Mouse (Mus musculus): Measurements from ENCODE around the gene Prkn. TPM values are rescaled to one million over a fixed set of nuclear protein-coding genes. Genes with fewer than 3 reads are reported as not detected.

The Prkn gene
- total RNA-seq, 2 experiments from 2014 or later, result 12.2 to 12.9 TPM

GRCm38 (mm10) chr17:12042561-12043256, 1202.5 kb downstream of the Prkn start:
- no peak for DNase-seq

DNA sequence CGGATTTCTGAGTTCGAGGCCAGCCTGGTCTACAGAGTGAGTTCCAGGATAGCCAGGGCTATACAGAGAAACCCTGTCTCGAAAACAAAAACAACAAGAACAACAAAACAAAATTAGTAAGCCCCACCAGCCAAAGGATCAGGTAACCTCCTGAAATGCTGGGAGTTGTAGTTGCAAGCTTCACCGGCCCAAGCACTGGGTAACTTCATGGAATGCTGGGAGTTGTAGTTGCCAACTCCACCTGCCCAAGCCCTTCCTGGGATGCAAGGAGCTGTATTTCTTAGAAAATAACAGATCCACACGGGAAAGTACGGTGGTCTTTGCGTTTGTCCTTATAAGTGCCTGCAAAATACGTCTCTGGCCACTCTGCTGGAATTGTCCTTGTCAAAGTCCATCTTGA, 1204.0 kb downstream of the Prkn start:
- DNase-seq, result no peak

- peak; percentile 64 for DNase-seq
These were observed 1205.7 kb downstream of the Prkn start for GRCm38 (mm10) chr17:12045861-12046273.

- DNase-seq, result no peak
These were observed 1206.8 kb downstream of the Prkn start for GRCm38 (mm10) chr17:12047032-12047431.

DNA sequence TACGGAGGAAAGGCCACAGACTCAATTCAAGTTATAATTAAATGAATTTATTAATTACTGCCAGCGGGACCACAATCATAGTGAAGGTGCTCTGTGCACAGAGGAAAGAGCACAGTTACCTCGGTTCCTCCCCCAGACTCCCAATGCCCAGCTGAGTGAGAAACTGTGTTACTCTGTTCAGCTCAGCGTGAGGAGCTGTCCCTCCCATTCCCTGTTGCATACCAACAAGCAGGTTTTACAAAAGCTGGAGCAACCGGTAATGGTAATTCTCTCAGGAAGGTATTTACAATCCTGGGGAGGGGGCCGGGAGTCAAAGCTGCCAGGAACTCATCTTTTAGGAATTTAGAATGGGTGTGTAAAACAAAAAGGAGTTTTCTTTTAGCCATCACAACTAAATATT, 1207.3 kb downstream of the Prkn start:
- DNase-seq, result no peak

DNA sequence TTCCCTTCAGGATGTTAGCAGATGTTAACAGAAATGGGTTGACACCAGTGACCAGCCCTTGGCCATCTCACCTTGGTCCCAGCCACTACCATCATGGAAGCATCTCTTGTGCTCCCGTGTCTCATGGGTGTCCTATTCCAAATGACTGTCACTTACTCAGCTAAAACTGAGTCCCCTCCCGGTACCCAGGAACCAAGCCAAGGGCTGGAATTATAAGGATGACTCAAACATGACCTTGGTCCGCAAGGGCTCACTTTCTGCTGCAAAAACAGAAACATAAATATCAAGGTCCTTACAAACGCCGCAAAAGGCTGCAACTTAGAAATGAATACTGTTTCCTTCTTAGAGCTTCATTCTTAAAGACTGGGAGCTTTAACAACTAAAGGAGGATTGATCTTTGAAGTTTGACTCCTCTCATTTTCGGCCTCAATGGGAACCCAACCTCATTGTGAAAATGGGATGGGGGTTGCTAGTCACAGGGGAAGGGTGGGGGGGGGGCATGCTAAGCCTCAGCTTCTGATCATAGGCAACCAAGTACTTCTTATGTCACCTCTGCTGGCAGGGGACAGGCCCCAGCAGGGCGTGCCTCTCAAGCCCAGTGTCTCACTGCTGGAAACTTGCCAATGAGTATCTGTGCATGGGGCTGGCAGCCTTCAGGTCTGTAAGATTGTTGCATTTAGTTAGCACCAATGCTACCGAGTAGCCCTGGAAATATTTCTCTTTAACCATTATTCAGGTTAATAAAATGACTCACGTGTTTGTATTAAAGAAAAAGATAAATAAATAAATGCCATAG, 1208.7 kb downstream of the Prkn start:
- no peak for DNase-seq

DNA sequence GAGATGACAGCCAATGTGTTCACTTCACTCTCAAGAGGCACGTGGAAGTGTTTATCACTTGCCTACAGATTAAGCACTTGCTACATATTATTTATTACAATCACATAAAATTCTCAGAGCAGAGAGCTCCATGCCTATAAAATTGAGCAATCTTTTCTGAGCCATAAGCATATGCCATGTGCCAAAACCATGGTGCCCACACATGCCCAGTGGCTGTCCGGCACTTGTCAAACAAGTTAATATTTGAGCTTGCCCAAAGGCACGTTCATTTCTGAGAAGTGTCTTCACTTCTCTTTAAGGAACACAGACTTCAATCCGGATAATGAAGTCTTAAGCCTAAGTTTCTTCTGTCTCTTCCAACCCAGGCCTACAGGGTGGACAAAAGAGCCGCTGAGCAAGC, 1210.1 kb downstream of the Prkn start:
- DNase-seq, result no peak

DNA sequence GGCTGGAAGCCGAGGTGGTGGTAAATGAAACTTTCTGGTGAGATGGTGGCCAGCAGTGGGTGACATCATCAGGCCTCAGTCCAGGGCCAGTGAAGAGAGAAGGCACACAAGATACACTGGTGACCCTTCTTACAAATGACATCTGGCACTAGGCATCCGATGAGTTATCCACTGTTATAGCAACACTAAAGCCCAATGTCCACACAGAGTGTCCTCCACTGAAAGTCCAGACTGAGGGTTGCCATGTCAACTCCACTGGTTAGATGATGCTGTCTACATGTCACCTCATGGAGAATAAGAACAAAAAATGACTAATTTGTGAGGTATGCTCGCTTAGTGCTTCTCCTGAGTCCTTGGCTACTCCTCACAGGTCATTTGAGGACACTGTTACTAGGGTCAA, 1210.8 kb downstream of the Prkn start:
- no peak for DNase-seq

DNA sequence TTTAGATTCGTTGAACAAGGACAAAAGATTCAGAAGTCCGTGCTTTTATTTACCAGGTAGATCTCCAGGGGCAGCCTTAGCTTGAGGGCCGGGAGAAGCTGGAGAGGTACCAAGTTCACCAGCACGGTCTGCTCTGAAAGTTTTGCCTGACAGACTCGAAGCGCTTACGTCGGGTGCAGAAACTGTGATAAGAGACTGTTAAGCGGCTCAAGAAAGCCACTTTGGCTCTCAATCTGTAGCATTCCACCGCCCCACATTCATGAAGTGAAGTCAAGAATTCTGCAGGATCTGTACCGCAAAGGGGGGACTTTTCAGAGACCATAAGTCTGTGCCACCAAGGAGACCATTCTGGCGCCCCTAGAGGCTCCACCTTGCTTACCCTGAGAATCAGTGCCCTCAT, 1212.5 kb downstream of the Prkn start:
- DNase-seq, result no peak

DNA sequence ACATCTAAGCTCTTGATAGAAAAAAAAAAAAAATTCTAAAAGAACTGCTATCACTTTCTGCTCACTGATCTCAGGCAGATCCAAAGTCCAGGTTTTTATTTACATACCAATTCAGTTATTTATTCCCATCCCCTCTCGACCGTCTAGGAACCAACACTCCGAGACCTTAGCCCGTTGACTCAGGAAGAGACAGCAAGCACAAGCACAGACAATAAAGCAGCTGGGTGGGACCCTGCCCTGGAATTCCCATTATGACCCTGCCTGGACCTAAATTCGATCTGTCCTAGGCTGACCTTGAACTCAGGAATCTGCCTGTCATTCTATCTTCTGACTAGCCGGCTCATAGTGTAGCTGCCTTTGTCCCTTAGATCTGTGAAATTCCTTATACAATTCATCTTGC, 1218.9 kb downstream of the Prkn start:
- no peak for DNase-seq

- DNase-seq, result no peak
These were observed 1221.2 kb downstream of the Prkn start for GRCm38 (mm10) chr17:12061381-12061780.

- DNase-seq, result peak; percentile 18
These were observed 1222.7 kb downstream of the Prkn start for GRCm38 (mm10) chr17:12062861-12063260.

- DNase-seq, result no peak
These were observed 1223.3 kb downstream of the Prkn start for GRCm38 (mm10) chr17:12063533-12063932.

- DNase-seq, result no peak
These were observed 1225.9 kb downstream of the Prkn start for GRCm38 (mm10) chr17:12066054-12066453.

- DNase-seq, result no peak
These were observed 1236.6 kb downstream of the Prkn start for GRCm38 (mm10) chr17:12076816-12077215.

DNA sequence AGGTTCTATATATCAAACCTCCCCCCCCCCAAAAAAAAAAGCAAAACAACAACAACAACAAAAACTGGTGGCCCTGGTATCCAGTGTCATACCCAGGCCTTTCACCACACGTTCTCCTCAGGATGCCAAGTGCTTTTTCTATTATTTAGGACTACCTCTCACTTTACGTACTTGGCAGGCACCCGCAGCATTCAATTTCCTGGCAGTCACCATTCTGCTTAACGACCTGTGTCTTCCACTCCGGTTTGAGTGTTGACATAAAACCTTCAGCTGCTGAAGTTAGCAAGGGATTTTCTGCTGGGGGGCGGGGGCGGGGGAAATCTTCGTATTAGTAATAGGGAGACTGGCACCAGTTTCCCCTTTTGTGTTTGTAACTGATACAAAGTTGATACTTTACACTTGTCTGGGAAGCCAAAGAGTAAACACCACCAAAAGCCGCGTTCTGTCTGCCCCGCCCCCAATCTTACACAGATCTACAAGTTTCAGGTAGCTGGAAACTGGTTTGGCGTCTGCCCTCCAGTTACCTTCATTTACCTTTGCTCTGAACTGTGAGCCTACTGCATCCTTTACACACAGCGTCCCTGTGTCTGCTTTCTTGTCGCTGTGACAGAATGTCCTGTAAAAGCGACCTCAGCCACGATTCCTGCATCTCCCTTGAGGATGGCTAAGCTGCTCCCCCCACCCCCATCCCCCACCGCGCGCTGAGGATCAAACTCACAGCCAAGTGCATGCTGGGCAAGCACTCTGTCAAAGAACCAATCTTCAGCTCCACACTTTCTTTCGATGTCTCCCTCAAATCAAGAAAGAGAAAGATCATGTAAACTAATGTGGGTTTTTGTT, 1240.7 kb downstream of the Prkn start:
- no peak for DNase-seq

DNA sequence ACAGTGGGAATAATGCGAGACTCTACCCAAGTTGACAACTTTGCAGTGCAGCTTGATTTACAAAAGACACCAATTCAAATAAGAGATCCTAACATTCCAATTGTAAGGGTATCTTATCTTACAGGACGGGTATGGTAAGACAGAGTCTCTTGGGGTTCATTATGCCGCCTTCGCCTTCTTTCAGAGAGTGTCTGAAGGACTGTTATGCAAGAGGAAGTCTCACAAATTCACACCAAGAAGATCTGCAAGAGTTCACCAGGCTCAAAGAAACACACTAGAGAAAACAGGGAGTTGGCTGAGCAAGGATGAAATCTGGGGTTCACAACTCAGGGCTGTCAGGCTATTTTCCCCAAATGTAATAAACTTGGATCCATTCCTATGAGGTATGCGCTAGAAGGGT, 1242.0 kb downstream of the Prkn start:
- DNase-seq, result no peak

DNA sequence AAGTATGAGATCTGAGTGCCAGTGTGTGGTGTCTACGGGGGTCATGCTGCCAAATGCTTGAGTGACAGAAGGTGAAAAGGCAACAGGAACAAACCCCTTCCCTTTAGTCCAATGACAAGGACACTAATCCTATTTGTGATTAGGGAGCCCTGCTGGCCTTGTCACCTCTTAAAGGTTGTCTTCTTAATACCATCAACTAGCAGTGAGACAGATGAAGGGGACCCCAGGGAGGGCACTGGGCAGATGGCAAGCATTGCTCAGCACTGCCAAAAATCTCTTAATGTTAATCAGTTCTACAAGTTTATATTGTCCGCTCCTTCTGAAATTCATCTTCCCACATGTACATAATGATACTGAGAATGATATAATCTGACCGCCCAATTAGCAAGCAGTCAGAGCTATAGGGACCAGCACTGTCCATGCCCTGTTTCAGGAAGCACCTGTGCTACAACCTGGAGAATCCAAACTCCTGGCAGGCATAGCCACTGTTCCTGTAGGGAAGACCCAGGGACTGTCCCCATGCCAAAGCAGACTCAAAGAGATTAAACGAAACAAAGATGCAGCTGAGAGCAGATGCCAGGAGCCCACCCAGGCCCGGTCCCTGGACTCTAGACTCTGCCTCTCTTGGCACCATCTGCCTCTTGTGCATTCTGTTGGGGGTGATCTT, 1250.2 kb downstream of the Prkn start:
- no peak for DNase-seq

- DNase-seq, result no peak
These were observed 1252.8 kb downstream of the Prkn start for GRCm38 (mm10) chr17:12092901-12093564.

DNA sequence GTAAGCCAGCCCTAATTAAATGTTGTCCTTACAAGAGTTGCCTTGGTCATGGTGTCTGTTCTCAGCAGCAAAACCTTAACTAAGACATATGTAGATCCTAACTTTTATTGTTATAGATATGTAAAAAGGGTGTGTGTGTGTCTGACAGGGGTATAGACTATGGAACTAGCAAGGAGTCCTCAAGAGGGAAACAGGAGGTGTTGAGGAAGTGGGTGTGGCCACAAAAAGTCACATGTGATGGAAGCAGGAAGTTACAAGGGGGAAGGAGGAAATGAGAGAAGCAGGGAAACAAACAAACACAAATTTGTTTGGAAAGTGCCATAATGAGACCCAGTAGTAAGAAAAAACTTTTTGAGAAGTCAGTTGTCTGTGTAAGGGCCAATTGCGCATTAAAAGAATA, 1253.8 kb downstream of the Prkn start:
- no peak for DNase-seq

DNA sequence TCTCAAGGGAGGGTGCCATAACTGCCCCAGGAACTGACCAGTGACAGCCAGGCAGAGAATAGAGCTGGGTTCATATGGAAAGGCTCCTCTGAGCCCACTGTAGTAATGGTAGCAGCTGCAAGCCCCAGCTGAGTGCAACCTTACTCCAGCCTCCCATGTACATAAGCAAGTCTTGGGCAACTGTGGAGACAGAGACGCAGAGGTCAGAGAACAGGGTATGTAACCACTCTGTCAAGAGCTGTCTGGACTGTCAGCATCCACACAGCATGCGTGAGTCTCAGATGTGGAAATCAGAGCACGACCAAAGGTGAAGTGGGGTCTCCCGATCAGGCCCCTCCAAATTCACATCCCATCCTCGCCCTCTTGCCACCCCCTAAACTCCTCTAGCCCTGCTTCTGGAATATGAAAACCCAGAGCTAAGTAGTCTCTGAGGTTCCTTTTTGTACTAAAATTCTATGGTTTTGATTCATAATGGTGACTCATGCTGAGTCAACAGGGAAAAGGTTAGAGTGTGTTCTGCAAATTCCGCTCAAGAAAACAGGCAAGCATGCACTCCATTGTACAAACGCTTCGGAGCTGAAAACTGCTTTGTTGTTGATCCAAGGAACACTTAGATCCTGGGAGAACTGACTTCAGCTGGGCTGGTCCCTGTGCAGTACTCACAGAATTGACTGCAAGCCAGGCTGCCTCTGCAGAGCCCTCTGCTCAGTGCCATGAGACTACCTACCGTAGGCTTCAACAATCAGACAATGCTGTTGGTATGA, 1254.8 kb downstream of the Prkn start:
- peak; percentile 32 for DNase-seq

Data from gastrocnemius, postnatal 25 days (tissue).